Mouse (Mus musculus) kidney, adult 2 months (tissue): ENCODE results near the gene Taar5. TPM values are rescaled to one million over a fixed set of nuclear protein-coding genes. Genes with fewer than 3 reads are reported as not detected.

Source experiments
- DNase-seq: peaks from one replicate; pipeline ENCODE4 v3.0.0; 2021
- H3K27ac ChIP-seq: fragments of 200-500 bp; 2 replicates; pipeline ENCODE4 v1.5.1; 2012; ENCODE audit warnings: low read depth, low read length, control low read depth, inconsistent platforms; ENCODE audit not compliant: insufficient read depth
- H3K27me3 ChIP-seq: fragments of 200-500 bp; replicated peaks from 2 replicates; pipeline ENCODE4 v1.6.1; 2012; ENCODE audit warnings: mild to moderate bottlenecking, moderate library complexity, low read length, inconsistent platforms; ENCODE audit not compliant: control insufficient read depth, insufficient read depth
- H3K36me3 ChIP-seq: fragments of 200-500 bp; 2 replicates; pipeline ENCODE4 v1.6.1; 2012; ENCODE audit warnings: mild to moderate bottlenecking, moderate library complexity, low read length, inconsistent platforms; ENCODE audit not compliant: control insufficient read depth, insufficient read depth
- H3K4me1 ChIP-seq: fragments of 200-500 bp; 2 replicates; pipeline ENCODE4 v1.6.1; 2011; ENCODE audit warnings: low read length; ENCODE audit not compliant: control insufficient read depth, insufficient read depth
- H3K4me3 ChIP-seq: fragments of 200-500 bp; 2 replicates; pipeline ENCODE4 v1.5.1; 2011; ENCODE audit warnings: mild to moderate bottlenecking, low read depth, low read length, control low read depth; ENCODE audit not compliant: insufficient read depth
- CTCF ChIP-seq: fragments of 200-500 bp; conservative IDR thresholded peaks from 2 replicates; pipeline ENCODE4 v1.5.1; 2011; ENCODE audit warnings: low read depth, mild to moderate bottlenecking, control low read depth, low read length, moderate library complexity, mixed read lengths; ENCODE audit not compliant: insufficient read depth, insufficient read length
- POLR2A ChIP-seq: fragments of 200-500 bp; IDR thresholded peaks from one replicate; pipeline ENCODE4 v1.6.1; 2011; ENCODE audit warnings: low read depth, low read length, control low read depth
- WGBS: fragments of 180-500 bp; shearing (Covaris S2); methylation state at CpG from one replicate; pipeline ENCODE4 v1.1.7; 2018; 5-methylcytosine and 5-hydroxymethylcytosine counted together
- polyA plus RNA-seq: library from polyadenylated mRNA; depleted of rRNA; stranded (reverse); fragments of >200 nt; gene quantifications from 2 replicates; pipeline ENCODE4 v1.2.3, GENCODE M21; 2012

The Taar5 gene
- polyA plus RNA-seq, 1 experiment: 0.08 TPM

- Histone ChIP-seq H3K4me1 (no peaks in the 10 kb centered on the region), H3K27ac (no peak within 1 kb of the TSS), H3K4me3 (no peak within 1 kb of the TSS), H3K27me3 (no peaks in the 10 kb centered on the region), H3K36me3 (no peaks in the 10 kb centered on the region)
- 91% methylated on average over 16 of the region's 16 CpGs for WGBS
- TF ChIP-seq POLR2A: no peak
- TF ChIP-seq CTCF: no peak
- no peak for DNase-seq
Measured at GRCm38 (mm10) chr10:23949508-23950005, 20.9 kb upstream of the Taar5 start, which contains the start of gene Taar3. Gene Taar3 (plus strand): TSS chr10:23949558.

DNA sequence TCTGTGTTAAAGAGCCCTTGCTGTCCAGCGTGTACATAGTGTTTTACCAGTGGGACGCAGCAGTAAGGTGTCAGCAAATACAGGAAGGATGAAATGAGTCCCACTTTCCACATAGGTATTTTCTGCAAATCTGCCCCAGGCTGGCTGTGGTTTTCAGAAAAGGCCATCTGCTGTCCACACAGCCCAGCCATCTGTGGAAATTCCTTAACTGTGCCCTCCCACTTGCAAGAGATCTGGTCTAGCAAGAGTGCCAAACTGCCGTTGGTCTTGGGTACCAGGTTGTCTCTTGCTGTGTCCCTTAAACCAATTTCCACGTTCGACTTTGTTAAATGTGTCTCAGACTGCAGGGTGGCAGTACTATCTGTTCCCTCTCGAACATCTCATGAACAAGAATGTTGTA lies 18.8 kb upstream of the Taar5 start:
- WGBS: 75% methylated on average over 6 of the region's 6 CpGs
- H3K27ac ChIP-seq: no peak overlapping the region

DNA sequence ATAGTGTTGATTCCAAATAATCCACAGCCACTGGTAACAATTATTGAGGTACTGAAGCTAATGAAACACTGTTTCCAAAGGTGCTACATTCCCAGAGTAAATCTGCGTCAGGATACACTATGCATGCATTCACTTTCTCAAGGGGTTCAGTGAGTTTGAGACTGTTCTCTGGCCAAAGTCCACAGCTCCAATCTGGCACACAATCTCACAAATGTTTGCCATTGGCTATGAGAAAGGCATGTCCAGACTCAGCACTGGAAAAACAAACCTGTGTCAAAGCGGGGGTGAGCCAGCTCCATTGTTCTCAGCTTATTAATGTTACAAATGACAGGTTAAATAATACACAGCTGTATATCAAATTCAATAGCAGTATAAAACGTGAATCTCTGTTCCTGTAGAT lies 11.4 kb upstream of the Taar5 start:
- no peak overlapping the region for H3K27ac ChIP-seq
- H3K27me3 ChIP-seq: no peaks in the 10 kb centered on the region
- 20% methylated on average over 3 of the region's 3 CpGs for WGBS
- no peak for TF ChIP-seq POLR2A
- no peak for TF ChIP-seq CTCF
- H3K36me3 ChIP-seq: no peaks in the 10 kb centered on the region
- no peak overlapping the region for H3K4me3 ChIP-seq
- H3K4me1 ChIP-seq: no peaks in the 10 kb centered on the region
- peak; percentile 82 for DNase-seq

More for the DNA sequence above, 18.8 kb upstream of the Taar5 start:
- no peaks in the 10 kb centered on the region for H3K4me1 ChIP-seq
- H3K27me3 ChIP-seq: no peaks in the 10 kb centered on the region
- no peak for DNase-seq
- H3K4me3 ChIP-seq: no peak overlapping the region
- no peaks in the 10 kb centered on the region for H3K36me3 ChIP-seq
- no peak for TF ChIP-seq POLR2A
- TF ChIP-seq CTCF: no peak

DNA sequence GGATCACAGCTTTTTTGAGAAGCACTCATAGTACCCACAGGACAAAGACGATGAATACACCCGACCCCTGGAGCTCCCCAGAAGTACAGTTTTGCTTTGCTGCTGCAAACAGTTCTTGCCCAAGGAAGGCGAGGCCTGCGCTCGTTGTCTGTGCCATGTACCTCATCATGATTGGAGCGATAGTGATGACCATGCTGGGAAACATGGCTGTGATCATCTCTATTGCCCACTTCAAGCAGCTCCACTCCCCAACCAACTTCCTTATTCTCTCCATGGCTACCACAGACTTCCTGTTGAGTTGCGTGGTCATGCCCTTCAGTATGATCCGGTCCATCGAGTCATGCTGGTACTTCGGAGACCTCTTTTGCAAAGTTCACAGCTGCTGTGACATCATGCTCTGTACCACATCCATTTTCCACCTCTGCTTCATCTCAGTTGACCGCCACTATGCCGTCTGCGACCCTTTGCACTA lies 10.0 kb upstream of the Taar5 start, which contains the start of gene Taar4:
Gene Taar4, plus strand, starts transcription at position 51 of the 472 bp plus-strand sequence.
- H3K27ac ChIP-seq: no peak within 1 kb of the TSS
- H3K36me3 ChIP-seq: no peaks in the 10 kb centered on the region
- WGBS: 94% methylated on average over 13 of the region's 13 CpGs
- no peaks in the 10 kb centered on the region for H3K4me1 ChIP-seq
- no peak for DNase-seq
- no peak within 1 kb of the TSS for H3K4me3 ChIP-seq
- TF ChIP-seq CTCF: no peak
- no peak for TF ChIP-seq POLR2A
- H3K27me3 ChIP-seq: no peaks in the 10 kb centered on the region

- no peaks in the 10 kb centered on the region for H3K27me3 ChIP-seq
- H3K27ac ChIP-seq: no peak overlapping the region
- no peak overlapping the region for H3K4me3 ChIP-seq
- no peaks in the 10 kb centered on the region for H3K36me3 ChIP-seq
- no peak for TF ChIP-seq POLR2A
- no peak for TF ChIP-seq CTCF
- 35% methylated on average over 3 of the region's 3 CpGs for WGBS
- DNase-seq: no peak
- H3K4me1 ChIP-seq: no peaks in the 10 kb centered on the region
Measured at GRCm38 (mm10) chr10:23963444-23963843, 7.1 kb upstream of the Taar5 start.

- Histone ChIP-seq H3K36me3 (no peaks in the 10 kb centered on the region), H3K4me3 (no peak overlapping the region), H3K27me3 (no peaks in the 10 kb centered on the region), H3K27ac (no peak overlapping the region), H3K4me1 (no peaks in the 10 kb centered on the region)
- 74% methylated on average over 6 of the region's 6 CpGs for WGBS
- no peak for DNase-seq
- TF ChIP-seq CTCF: no peak
- TF ChIP-seq POLR2A: no peak
Measured at GRCm38 (mm10) chr10:23964921-23965610, 5.4 kb upstream of the Taar5 start.

- 83% methylated on average over 5 of the region's 5 CpGs for whole genome bisulfite sequencing
- Histone ChIP-seq H3K36me3 (no peaks in the 10 kb centered on the region), H3K4me3 (no peak overlapping the region), H3K4me1 (no peaks in the 10 kb centered on the region), H3K27ac (no peak overlapping the region), H3K27me3 (no peaks in the 10 kb centered on the region)
- TF ChIP-seq POLR2A (no peak), CTCF (no peak)
- no peak for DNase-seq
Measured at GRCm38 (mm10) chr10:23971256-23971655, 750 bp downstream of the Taar5 start.
